8 mouse cellular contexts compared by ENCODE assay signal in genomic region chr2:91194624-91195332, GRCm38 (mm10). TPM values are rescaled to one million over a fixed set of nuclear protein-coding genes. Genes with fewer than 3 reads are reported as not detected.
DNase-seq lines count a peak whose midpoint lies in the region; ATAC-seq and TF ChIP-seq lines count a peak whose summit lies in the region.
"Had no signal": no experiment of that assay in that cellular context is flagged by ENCODE, and none has a peak within 500 bp of the region (broad histone marks: within the 10 kb centered on the region; RNA-seq: fewer than 3 reads in every experiment).

No protein-coding gene starts in this region.

- peak in 1 of 2 experiments; percentile 39; a peak in 2 of 4 replicates for TF ChIP-seq POLR2A in MEL (IDR thresholded peaks at IDR 0.05; ENCODE audit: control insufficient read depth in 1 of 2, insufficient read depth in 1 of 2, low read depth in 1 of 2, low read length in 2 of 2, poor library complexity in 1 of 2)
- TF ChIP-seq POLR2A in bone marrow, adult 2 months (IDR thresholded peaks at IDR 0.05; ENCODE audit: borderline replicate concordance, control insufficient read depth, low read depth, low read length) = peak; percentile 35; the same call in 1 of the 2 replicates
- TF ChIP-seq POLR2A in spleen, adult 2 months (IDR thresholded peaks at IDR 0.05; ENCODE audit: low read depth, low read length) = no peak

- peak; percentile 60 to 85 (median 84) for TF ChIP-seq CTCF in MEL (IDR thresholded peaks at IDR 0.05 in 2 of 3, conservative IDR thresholded peaks at IDR 0.05 in 1 of 3; ENCODE audit: control insufficient read depth in 1 of 3, insufficient read depth in 1 of 3, low read depth in 2 of 3, low read length in 3 of 3, poor library complexity in 1 of 3, severe bottlenecking in 1 of 3)
- TF ChIP-seq CTCF in bone marrow, adult 2 months (IDR thresholded peaks at IDR 0.05; ENCODE audit: control insufficient read depth, insufficient read depth, low read length) = peak; percentile 77
- peak; percentile 88; the same call in 1 of the 2 replicates for TF ChIP-seq CTCF in spleen, adult 2 months (IDR thresholded peaks at IDR 0.05; ENCODE audit: extremely low read depth, insufficient read depth, insufficient read length, insufficient replicate concordance)

- H3K36me3 ChIP-seq in MEL (ENCODE audit: control insufficient read depth in 1 of 2, insufficient read depth in 2 of 2, low read length in 2 of 2) = peaks cover 0 to 8% of the 10 kb centered on the region in 2 experiments; a peak in 2 of 4 replicates
- H3K36me3 ChIP-seq in erythroblast, embryonic 14.5 days (ENCODE audit: control insufficient read depth) = no peaks in the 10 kb centered on the region; the same call in 1 of the 2 replicates
- no peaks in the 10 kb centered on the region for H3K36me3 ChIP-seq in heart, embryonic 16.5 days (ENCODE audit: control insufficient read depth, insufficient read depth)
- H3K36me3 ChIP-seq in spleen, adult 2 months (ENCODE audit: control insufficient read depth, insufficient read depth, low read length) = no peaks in the 10 kb centered on the region

- ATAC-seq in heart, embryonic 16.5 days (replicated peaks; ENCODE audit: extremely low read depth, insufficient read depth, low FRiP score) = peak; percentile 89
- peak; percentile 95 for ATAC-seq in megakaryocyte, adult 5-6 weeks (ENCODE audit: poor library complexity, severe bottlenecking)

- H3K79me2 ChIP-seq in MEL (ENCODE audit: control insufficient read depth, insufficient read depth, low read length, poor library complexity) = no peaks in the 10 kb centered on the region

- H3K9me3 ChIP-seq in MEL (replicated peaks; ENCODE audit: insufficient read depth, low read length) = no peaks in the 10 kb centered on the region
- no peaks in the 10 kb centered on the region for H3K9me3 ChIP-seq in erythroblast, embryonic 14.5 days (ENCODE audit: control insufficient read depth, low read length)
- H3K9me3 ChIP-seq in heart, embryonic 16.5 days (replicated peaks; ENCODE audit: control insufficient read depth, low read length) = no peaks in the 10 kb centered on the region

- H3K4me2 ChIP-seq in heart, embryonic 16.5 days (ENCODE audit: low read depth, low read length) = peak overlapping the region; percentile 77

- H3K27me3 ChIP-seq in MEL (ENCODE audit: control insufficient read depth in 1 of 2, insufficient read depth in 2 of 2, low read length in 2 of 2) = no peaks in the 10 kb centered on the region
- H3K27me3 ChIP-seq in erythroblast, embryonic 14.5 days (ENCODE audit: control insufficient read depth) = peaks cover 45% of the 10 kb centered on the region
- no peaks in the 10 kb centered on the region; the same call in 1 of the 2 replicates for H3K27me3 ChIP-seq in heart, embryonic 16.5 days (ENCODE audit: control insufficient read depth, insufficient read depth, low read length)
- no peaks in the 10 kb centered on the region for H3K27me3 ChIP-seq in spleen, adult 2 months (ENCODE audit: control insufficient read depth, insufficient read depth, low read length)

- H3K9ac ChIP-seq in MEL (ENCODE audit: control insufficient read depth, low read depth, low read length, poor library complexity, severe bottlenecking) = peak overlapping the region; percentile 82
- peak overlapping the region; percentile 78 for H3K9ac ChIP-seq in heart, embryonic 16.5 days (ENCODE audit: low read length)

- 5% methylated on average over 27 of the region's 27 CpGs for WGBS in bone marrow, adult 2 months
- under 1% methylated on average over 27 of the region's 27 CpGs for WGBS in heart, embryonic 16.5 days
- whole genome bisulfite sequencing in spleen, adult 2 months = 10% methylated on average over 27 of the region's 27 CpGs

- H3K4me1 ChIP-seq in MEL (ENCODE audit: control insufficient read depth in 1 of 2, insufficient read depth in 2 of 2, low read length in 2 of 2) = peaks cover 6 to 12% of the 10 kb centered on the region in 2 experiments
- H3K4me1 ChIP-seq in bone marrow, adult 2 months (ENCODE audit: control insufficient read depth, insufficient read depth, low read length) = no peaks in the 10 kb centered on the region; the same call in 1 of the 2 replicates
- peaks cover 8% of the 10 kb centered on the region for H3K4me1 ChIP-seq in erythroblast, embryonic 14.5 days (ENCODE audit: control insufficient read depth)
- H3K4me1 ChIP-seq in heart, embryonic 16.5 days (ENCODE audit: control insufficient read depth, insufficient read depth, low read length) = peaks cover 5% of the 10 kb centered on the region
- no peaks in the 10 kb centered on the region for H3K4me1 ChIP-seq in spleen, adult 2 months (ENCODE audit: control insufficient read depth, insufficient read depth, insufficient read length)

- H3K27ac ChIP-seq in MEL (ENCODE audit: control insufficient read depth, low read depth, low read length) = peak overlapping the region; percentile 37
- H3K27ac ChIP-seq in bone marrow, adult 2 months (ENCODE audit: control insufficient read depth, insufficient read depth, low read depth, low read length, poor library complexity) = peak overlapping the region; percentile 37; the same call in 1 of the 2 replicates
- H3K27ac ChIP-seq in heart, embryonic 16.5 days (ENCODE audit: low read length) = peak overlapping the region; percentile 12; the same call in 1 of the 2 replicates
- H3K27ac ChIP-seq in spleen, adult 2 months (ENCODE audit: insufficient read depth, low read length) = peak overlapping the region; percentile 39; the same call in 1 of the 2 replicates

- DNase-seq in MEL (ENCODE audit: low read depth, low spot score) = peak; percentile 85
- DNase-seq in kidney, postnatal 14 days = peak; percentile 93
- DNase-seq in spleen, adult 2 months (ENCODE audit: low read depth in 1 of 2, low spot score in 2 of 2) = peak in 1 of 2 experiments; percentile 43

- TF ChIP-seq EP300 in MEL (IDR thresholded peaks at IDR 0.05; ENCODE audit: low read depth in 1 of 2, low read length in 2 of 2) = no peak

- H3K4me3 ChIP-seq in MEL (ENCODE audit: control insufficient read depth in 1 of 2, insufficient read depth in 1 of 2, low read depth in 2 of 2, low read length in 2 of 2) = peak overlapping the region; percentile 68 to 90
- H3K4me3 ChIP-seq in bone marrow, adult 2 months (replicated peaks; ENCODE audit: control insufficient read depth, low read depth, low read length) = peak overlapping the region; percentile 46
- peak overlapping the region; percentile 46 for H3K4me3 ChIP-seq in erythroblast, embryonic 14.5 days (replicated peaks)
- peak overlapping the region; percentile 49 for H3K4me3 ChIP-seq in heart, embryonic 16.5 days (ENCODE audit: low read length)
- H3K4me3 ChIP-seq in spleen, adult 2 months (ENCODE audit: extremely low read depth, insufficient read depth, insufficient read length) = peak overlapping the region; percentile 17; the same call in 1 of the 2 replicates
- H3K4me3 ChIP-seq: myocyte had no signal

- TF ChIP-seq RAD21 in MEL (IDR thresholded peaks at IDR 0.05; ENCODE audit: low read depth, low read length) = peak; percentile 84

TF ChIP-seq in MEL, 35 proteins besides CTCF, POLR2A, EP300 and RAD21 (continues in another document):
- 0 out of 2 replicates have a peak, but pooled peaks have one; percentile 7 for TF ChIP-seq NELFE (IDR thresholded peaks at IDR 0.05; ENCODE audit: low read depth, low read length)
- TF ChIP-seq ZMIZ1 (IDR thresholded peaks at IDR 0.05; ENCODE audit: low read depth, low read length) = no peak

RNA-seq across cellular contexts. Expression of gene Nr1h3, which starts 7.9 kb away (rescaled TPM):
- 3.5 and 4.7 TPM in 2 replicates for total RNA-seq in MEL (2012; rRNA removed)
- polyA plus RNA-seq in MEL (2012; ENCODE audit: insufficient read depth in 1 of 2, insufficient read length in 2 of 2, low read depth in 1 of 2, low replicate concordance in 2 of 2, missing spikeins in 1 of 2) = 1 to 10 TPM in 1 of 2 experiments, not detected in 1; 6.9 TPM
- polyA plus RNA-seq in bone marrow, adult 2 months (2011; ENCODE audit: insufficient read depth, insufficient read length, low replicate concordance, missing spikeins) = 11.0 and 14.0 TPM in 2 replicates
- 0.18 and 0.50 TPM in 2 replicates for polyA plus RNA-seq in erythroblast, embryonic 14.5 days (2012)
- 4.4 and 4.8 TPM in 2 replicates for polyA plus RNA-seq in heart, embryonic 16.5 days (2015; fragmentation: Nextera tagmentation; extraction: Ambion mirVana)
- 0.45 and 1.9 TPM in 2 replicates for total RNA-seq in megakaryocyte, adult 5-6 weeks (2015)
- total RNA-seq in megakaryocyte, adult 5-6 weeks (2017) = 1.5 and 2.2 TPM in 2 replicates
- 74.4 and 90.0 TPM in 2 replicates for polyA plus RNA-seq in spleen, adult 2 months (2012; rRNA removed)

RNA-seq across cellular contexts. Expression of gene Acp2, which starts 7.9 kb away (rescaled TPM):
- total RNA-seq in MEL (2012; rRNA removed) = 5.4 and 7.3 TPM in 2 replicates
- polyA plus RNA-seq in MEL (2012; ENCODE audit: insufficient read depth in 1 of 2, insufficient read length in 2 of 2, low read depth in 1 of 2, low replicate concordance in 2 of 2, missing spikeins in 1 of 2) = 10 to 100 TPM in 1 of 2 experiments, not detected in 1; 11.3 TPM
- 5.8 and 11.9 TPM in 2 replicates for polyA plus RNA-seq in bone marrow, adult 2 months (2011; ENCODE audit: insufficient read depth, insufficient read length, low replicate concordance, missing spikeins)
- 0.16 and 0.23 TPM in 2 replicates for polyA plus RNA-seq in erythroblast, embryonic 14.5 days (2012)
- polyA plus RNA-seq in heart, embryonic 16.5 days (2015; fragmentation: Nextera tagmentation; extraction: Ambion mirVana) = 15.0 and 19.2 TPM in 2 replicates
- 7.1 and 8.4 TPM in 2 replicates for total RNA-seq in megakaryocyte, adult 5-6 weeks (2015)
- total RNA-seq in megakaryocyte, adult 5-6 weeks (2017) = 8.0 and 9.0 TPM in 2 replicates
- polyA plus RNA-seq in spleen, adult 2 months (2012; rRNA removed) = 21.4 and 24.6 TPM in 2 replicates

RNA-seq across cellular contexts. Expression of gene Madd, which starts 11.1 kb away (rescaled TPM):
- 15.7 and 17.5 TPM in 2 replicates for total RNA-seq in MEL (2012; rRNA removed)
- polyA plus RNA-seq in MEL (2012; ENCODE audit: insufficient read depth in 1 of 2, insufficient read length in 2 of 2, low read depth in 1 of 2, low replicate concordance in 2 of 2, missing spikeins in 1 of 2) = 10 to 100 TPM in 1 of 2 experiments, not detected in 1; 27.4 TPM
- polyA plus RNA-seq in bone marrow, adult 2 months (2011; ENCODE audit: insufficient read depth, insufficient read length, low replicate concordance, missing spikeins) = 20.5 and 44.4 TPM in 2 replicates
- polyA plus RNA-seq in erythroblast, embryonic 14.5 days (2012) = 0.56 and 0.60 TPM in 2 replicates
- 5.8 and 6.1 TPM in 2 replicates for polyA plus RNA-seq in heart, embryonic 16.5 days (2015; fragmentation: Nextera tagmentation; extraction: Ambion mirVana)
- total RNA-seq in megakaryocyte, adult 5-6 weeks (2015) = 35.4 and 39.7 TPM in 2 replicates
- total RNA-seq in megakaryocyte, adult 5-6 weeks (2017) = 63.6 and 78.7 TPM in 2 replicates
- polyA plus RNA-seq in spleen, adult 2 months (2012; rRNA removed) = 34.4 and 37.3 TPM in 2 replicates

RNA-seq across cellular contexts. Expression of gene Ddb2, which starts 42.0 kb away (rescaled TPM):
- 7.0 and 8.4 TPM in 2 replicates for total RNA-seq in MEL (2012; rRNA removed)
- 10 to 100 TPM in 1 of 2 experiments, not detected in 1; 12.6 TPM for polyA plus RNA-seq in MEL (2012; ENCODE audit: insufficient read depth in 1 of 2, insufficient read length in 2 of 2, low read depth in 1 of 2, low replicate concordance in 2 of 2, missing spikeins in 1 of 2)
- polyA plus RNA-seq in bone marrow, adult 2 months (2011; ENCODE audit: insufficient read depth, insufficient read length, low replicate concordance, missing spikeins) = 14.4 and 32.4 TPM in 2 replicates
- polyA plus RNA-seq in erythroblast, embryonic 14.5 days (2012) = 0.05 and 0.06 TPM in 2 replicates
- polyA plus RNA-seq in heart, embryonic 16.5 days (2015; fragmentation: Nextera tagmentation; extraction: Ambion mirVana) = 11.5 and 11.7 TPM in 2 replicates
- total RNA-seq in megakaryocyte, adult 5-6 weeks (2015) = 7.7 and 8.8 TPM in 2 replicates
- total RNA-seq in megakaryocyte, adult 5-6 weeks (2017) = 7.3 TPM in 2 replicates
- 16.2 and 18.3 TPM in 2 replicates for polyA plus RNA-seq in spleen, adult 2 months (2012; rRNA removed)

Comparison
In these comparisons a context has a peak if more than half of its experiments do, and no peak if none do; other contexts are left out.
1. H3K4me3 ChIP-seq: peak in every context shown above with its lines; median percentile 79 in MEL; 49 in heart, embryonic 16.5 days; 46 in bone marrow, adult 2 months; 46 in erythroblast, embryonic 14.5 days; 17 in spleen, adult 2 months.